Mouse (Mus musculus) lung, postnatal 0 days (tissue): Measurements from ENCODE around the gene Tnfrsf13c. TPM values are rescaled to one million over a fixed set of nuclear protein-coding genes. Genes with fewer than 3 reads are reported as not detected.
"Not testable (repeated sequence)": the region's sequence is repeated elsewhere in the genome, so short reads cannot be mapped to it uniquely, and the experiment has no call there.

Experiments
- ATAC-seq: fragments of 200-750 bp; cut with Nextera tagmentation; 2 replicates; pipeline ENCODE4 v1.8.0; 2017; ENCODE audit warnings: moderate library complexity
- DNase-seq: peaks from one replicate; pipeline ENCODE4 v3.0.0-alpha.2; 2016; ENCODE audit warnings: low spot score
- H3K27ac ChIP-seq: fragments of 300-500 bp; sonication (generic); 2 replicates; pipeline ENCODE4 v1.5.1; 2014; ENCODE audit warnings: antibody characterized with exemption, mild to moderate bottlenecking, low read length, mixed read lengths
- H3K27me3 ChIP-seq: fragments of 300-500 bp; sonication (generic); replicated peaks from 2 replicates; pipeline ENCODE4 v1.6.1; 2014; ENCODE audit warnings: low read length, mixed read lengths; ENCODE audit not compliant: insufficient read depth
- H3K36me3 ChIP-seq: fragments of 300-500 bp; sonication (generic); 2 replicates; pipeline ENCODE4 v1.6.1; 2014; ENCODE audit warnings: low read length, mixed read lengths; ENCODE audit not compliant: insufficient read depth
- H3K4me1 ChIP-seq: fragments of 300-500 bp; sonication (generic); 2 replicates; pipeline ENCODE4 v1.6.1; 2014; ENCODE audit warnings: antibody characterized with exemption, low read depth, low read length, mixed read lengths; ENCODE audit not compliant: insufficient read depth
- H3K4me2 ChIP-seq: fragments of 300-500 bp; sonication (generic); replicated peaks from 2 replicates; pipeline ENCODE4 v1.6.1; 2014; ENCODE audit warnings: low read depth, mild to moderate bottlenecking, low read length, moderate library complexity, mixed read lengths
- H3K4me3 ChIP-seq: fragments of 300-500 bp; sonication (generic); 2 replicates; pipeline ENCODE4 v1.5.1; 2014; ENCODE audit warnings: low read depth, low read length
- H3K9ac ChIP-seq: fragments of 300-500 bp; sonication (generic); replicated peaks from 2 replicates; pipeline ENCODE4 v1.6.1; 2014; ENCODE audit warnings: low read depth, mild to moderate bottlenecking
- H3K9me3 ChIP-seq: fragments of 300-500 bp; sonication (generic); 2 replicates; pipeline ENCODE4 v1.6.1; 2016; ENCODE audit warnings: low read length, mixed read lengths
- CTCF ChIP-seq: IDR thresholded peaks from 2 replicates; pipeline ENCODE4 v1.5.1; 2016; ENCODE audit warnings: antibody characterized with exemption, mild to moderate bottlenecking
- EP300 ChIP-seq: IDR thresholded peaks from 2 replicates; pipeline ENCODE4 v1.6.1; 2016; ENCODE audit warnings: antibody characterized with exemption, mild to moderate bottlenecking, control low read depth
- WGBS: fragments of 180-500 bp; shearing (Covaris S2); extraction: QIAGEN DNeasy Blood & Tissue Kit; methylation state at CpG from one replicate; pipeline ENCODE4 v1.1.7; 2014; 5-methylcytosine and 5-hydroxymethylcytosine counted together
- polyA plus RNA-seq: library from polyadenylated mRNA; unstranded; fragments of >200 nt; fragmentation: Nextera tagmentation; extraction: Ambion mirVana; gene quantifications from 2 replicates; pipeline ENCODE4 v1.2.1, GENCODE M21; 2015

Tnfrsf13c gene
- polyA plus RNA-seq, 1 experiment from 2014 or later, result 0.07 TPM

GRCm38 (mm10) chr15:82259510-82259909 is 35.3 kb upstream of the Tnfrsf13c start:
- peak; percentile 52 for DNase-seq
- H3K9me3 ChIP-seq, result no peaks in the 10 kb centered on the region
- H3K27ac ChIP-seq, result no peak overlapping the region
- H3K4me1 ChIP-seq, result no peaks in the 10 kb centered on the region
- H3K9ac ChIP-seq, result no peak overlapping the region
- no peak overlapping the region for H3K4me2 ChIP-seq
- no peaks in the 10 kb centered on the region for H3K36me3 ChIP-seq
- 14% methylated on average over 16 of the region's 16 CpGs for WGBS
- no peaks in the 10 kb centered on the region for H3K27me3 ChIP-seq
- ATAC-seq, result no peak
- H3K4me3 ChIP-seq, result no peak overlapping the region
- TF ChIP-seq CTCF (peak; percentile 99), EP300 (no peak)

GRCm38 (mm10) chr15:82255944-82256383 is 31.8 kb upstream of the Tnfrsf13c start:
- TF ChIP-seq CTCF (no peak; the same call in 1 of the 2 replicates), EP300 (no peak)
- Histone ChIP-seq H3K4me1 (no peaks in the 10 kb centered on the region), H3K4me3 (no peak overlapping the region), H3K27me3 (no peaks in the 10 kb centered on the region), H3K36me3 (no peaks in the 10 kb centered on the region), H3K27ac (no peak overlapping the region), H3K4me2 (no peak overlapping the region), H3K9ac (no peak overlapping the region), H3K9me3 (no peaks in the 10 kb centered on the region)
- DNase-seq (no peak), ATAC-seq (no peak)
- 19% methylated on average over 10 of the region's 10 CpGs for WGBS

GRCm38 (mm10) chr15:82255248-82255647 is 31.1 kb upstream of the Tnfrsf13c start:
- ATAC-seq (no peak), DNase-seq (no peak)
- no peak overlapping the region for H3K27ac ChIP-seq
- H3K4me3 ChIP-seq, result no peak overlapping the region
- H3K9me3 ChIP-seq, result no peaks in the 10 kb centered on the region
- H3K36me3 ChIP-seq, result no peaks in the 10 kb centered on the region
- H3K4me1 ChIP-seq, result no peaks in the 10 kb centered on the region
- no peaks in the 10 kb centered on the region for H3K27me3 ChIP-seq
- TF ChIP-seq EP300 (no peak), CTCF (peak; percentile 17; the same call in 1 of the 2 replicates)
- H3K4me2 ChIP-seq, result no peak overlapping the region
- 46% methylated on average over 4 of the region's 4 CpGs for WGBS
- H3K9ac ChIP-seq, result no peak overlapping the region

- Histone ChIP-seq H3K27ac (no peak within 1 kb of the TSS), H3K4me1 (no peaks in the 10 kb centered on the region), H3K4me2 (no peak within 1 kb of the TSS), H3K4me3 (no peak within 1 kb of the TSS), H3K36me3 (no peaks in the 10 kb centered on the region), H3K9ac (no peak within 1 kb of the TSS), H3K9me3 (no peaks in the 10 kb centered on the region), H3K27me3 (no peaks in the 10 kb centered on the region)
- DNase-seq (no peak), ATAC-seq (no peak)
- TF ChIP-seq CTCF (no peak), EP300 (no peak)
- WGBS, result 78% methylated on average over 6 of the region's 6 CpGs
These were observed 27.9 kb upstream of the Tnfrsf13c start, which contains the start of gene 1500009C09Rik for GRCm38 (mm10) chr15:82252097-82252496. Gene 1500009C09Rik, plus strand, starts transcription at chr15:82252397.

- no peak overlapping the region for H3K4me2 ChIP-seq
- no peaks in the 10 kb centered on the region for H3K4me1 ChIP-seq
- H3K27ac ChIP-seq, result no peak overlapping the region
- TF ChIP-seq CTCF, result peak; percentile 48
- TF ChIP-seq EP300, result no peak
- H3K4me3 ChIP-seq, result no peak overlapping the region
- WGBS, result 91% methylated on average over 3 of the region's 3 CpGs
- no peak for ATAC-seq
- no peaks in the 10 kb centered on the region for H3K36me3 ChIP-seq
- no peaks in the 10 kb centered on the region for H3K27me3 ChIP-seq
- no peak overlapping the region for H3K9ac ChIP-seq
- no peak for DNase-seq
- no peaks in the 10 kb centered on the region for H3K9me3 ChIP-seq
These were observed 27.4 kb upstream of the Tnfrsf13c start for GRCm38 (mm10) chr15:82251579-82251978.

- ATAC-seq (no peak), DNase-seq (peak; percentile 9)
- Histone ChIP-seq H3K27ac (no peak overlapping the region), H3K4me1 (peaks cover 5% of the 10 kb centered on the region; the same call in 1 of the 2 replicates), H3K36me3 (no peaks in the 10 kb centered on the region), H3K9me3 (no peaks in the 10 kb centered on the region), H3K27me3 (no peaks in the 10 kb centered on the region), H3K4me3 (no peak overlapping the region), H3K9ac (no peak overlapping the region), H3K4me2 (no peak overlapping the region)
- TF ChIP-seq EP300 (0 out of 2 replicates have a peak, but pooled peaks have one; percentile 29), CTCF (no peak)
- 63% methylated on average over 3 of the region's 3 CpGs for WGBS
These were observed 23.1 kb upstream of the Tnfrsf13c start for GRCm38 (mm10) chr15:82247131-82247776.

- H3K4me2 ChIP-seq, result peak overlapping the region; percentile 81
- not testable (repeated sequence) for ATAC-seq, H3K36me3 ChIP-seq, H3K27ac ChIP-seq, H3K9ac ChIP-seq, H3K4me1 ChIP-seq, H3K27me3 ChIP-seq, H3K9me3 ChIP-seq, DNase-seq
- peak overlapping the region; percentile 69 for H3K4me3 ChIP-seq
- WGBS, result 20% methylated on average over 9 of the region's 9 CpGs
These were observed 20.6 kb upstream of the Tnfrsf13c start for GRCm38 (mm10) chr15:82244805-82245161.
